Mouse (Mus musculus) layer of hippocampus, postnatal 14 days (tissue): ENCODE data around the gene Tsku. TPM values are rescaled to one million over a fixed set of nuclear protein-coding genes. Genes with fewer than 3 reads are reported as not detected.

Experiments used
- DNase-seq, 2 experiments: peaks; one replicate each; pipeline ENCODE4 v3.0.0; 2021 to 2022; ENCODE audit warnings: low spot score in 2 of 2, mixed read lengths in 1 of 2
- total RNA-seq, 2 experiments: library from RNA; stranded (reverse); gene quantifications; 2 replicates each; pipeline ENCODE4 v1.2.3; 2021

The Tsku gene
- total RNA-seq, 2 experiments from 2014 or later: 3.8 to 4.1 TPM

- no peak for DNase-seq
Measured at GRCm38 (mm10) chr7:98360621-98360990, 522 bp downstream of the Tsku start.

- no peak for DNase-seq
Measured at GRCm38 (mm10) chr7:98359951-98360620, 1.0 kb downstream of the Tsku start.

GRCm38 (mm10) chr7:98358016-98358415 lies 3.1 kb downstream of the Tsku start:
- DNase-seq: no peak

GRCm38 (mm10) chr7:98357324-98357723 lies 3.8 kb downstream of the Tsku start:
- no peak for DNase-seq

- no peak for DNase-seq
Measured at GRCm38 (mm10) chr7:98354921-98355310, 6.2 kb downstream of the Tsku start.

GRCm38 (mm10) chr7:98354160-98354920 lies 6.8 kb downstream of the Tsku start:
- DNase-seq: no peak

- no peak for DNase-seq
Measured at GRCm38 (mm10) chr7:98353616-98354015, 7.5 kb downstream of the Tsku start.

- no peak for DNase-seq
Measured at GRCm38 (mm10) chr7:98351523-98351922, 9.6 kb downstream of the Tsku start.

GRCm38 (mm10) chr7:98349821-98350220 lies 11.3 kb downstream of the Tsku start:
- no peak for DNase-seq

- DNase-seq: peak; percentile 75 to 83
Measured at GRCm38 (mm10) chr7:98349096-98349495, 12.0 kb downstream of the Tsku start.

GRCm38 (mm10) chr7:98348043-98348442 lies 13.1 kb downstream of the Tsku start:
- peak; percentile 49 to 68 for DNase-seq

- no peak for DNase-seq
Measured at GRCm38 (mm10) chr7:98347471-98347870, 13.7 kb downstream of the Tsku start.

GRCm38 (mm10) chr7:98345036-98345435 lies 16.1 kb downstream of the Tsku start:
- no peak for DNase-seq

- no peak for DNase-seq
Measured at GRCm38 (mm10) chr7:98344361-98344760, 16.8 kb downstream of the Tsku start.

- no peak for DNase-seq
Measured at GRCm38 (mm10) chr7:98342249-98342648, 18.9 kb downstream of the Tsku start.

- DNase-seq: peak; percentile 81 to 86
Measured at GRCm38 (mm10) chr7:98341475-98341874, 19.7 kb downstream of the Tsku start.

- no peak for DNase-seq
Measured at GRCm38 (mm10) chr7:98340343-98340742, 20.8 kb downstream of the Tsku start.

- no peak for DNase-seq
Measured at GRCm38 (mm10) chr7:98333987-98334386, 27.1 kb downstream of the Tsku start.

- DNase-seq: no peak
Measured at GRCm38 (mm10) chr7:98333507-98333906, 27.6 kb downstream of the Tsku start.

- DNase-seq: no peak
Measured at GRCm38 (mm10) chr7:98332678-98333397, 28.3 kb downstream of the Tsku start.

GRCm38 (mm10) chr7:98331932-98332331 lies 29.2 kb downstream of the Tsku start:
- no peak for DNase-seq

GRCm38 (mm10) chr7:98330375-98331002 lies 30.6 kb downstream of the Tsku start:
- no peak for DNase-seq
